ENCODE assay signal across 19 mouse cellular contexts in the genomic region with DNA sequence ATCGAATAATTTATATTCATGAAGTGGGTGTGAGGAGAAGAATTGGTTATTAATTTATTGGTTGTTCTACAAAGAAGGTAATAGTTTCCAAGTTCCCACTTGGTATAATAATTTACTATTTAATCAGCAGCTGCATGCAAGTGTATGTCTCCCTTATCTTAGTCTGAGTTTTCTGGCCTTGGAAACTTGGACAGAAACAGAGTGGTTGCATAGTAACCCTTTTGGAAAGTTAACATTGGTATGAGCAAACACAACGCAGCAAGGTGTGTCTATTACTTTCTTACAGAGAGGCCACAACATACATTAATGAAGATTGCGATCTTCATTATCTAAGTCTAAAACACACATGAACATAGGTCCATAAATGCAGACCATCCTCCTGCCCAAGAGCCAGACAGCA. TPM values are rescaled to one million over a fixed set of nuclear protein-coding genes. Genes with fewer than 3 reads are reported as not detected.
"Had no signal": no experiment of that assay in that cellular context is flagged by ENCODE, and none has a peak within 500 bp of the region (broad histone marks: within the 10 kb centered on the region; RNA-seq: fewer than 3 reads in every experiment).

No protein-coding gene starts in this region.

- DNase-seq: kidney, adult 9 months; kidney, postnatal 14 days; layer of hippocampus, adult 9-11 months; liver, embryonic 13.5 days; lung, adult 2 months; lung, postnatal 14 days; lung, postnatal 4 days; midbrain, embryonic 14.5 days; right cerebral cortex, postnatal 4 days; thymus, postnatal 25 days had no signal

- ATAC-seq: intestine, embryonic 16.5 days had no signal

- H3K36me3 ChIP-seq: liver, embryonic 13.5 days had no signal

- H3K4me3 ChIP-seq: layer of hippocampus, adult 2 months; liver, embryonic 13.5 days had no signal

- H3K4me1 ChIP-seq: liver, embryonic 13.5 days had no signal

- H3K27ac ChIP-seq: layer of hippocampus, adult 2 months; liver, embryonic 13.5 days had no signal

- H3K4me2 ChIP-seq: liver, embryonic 13.5 days; midbrain, embryonic 11.5 days had no signal

- H3K9ac ChIP-seq: liver, embryonic 13.5 days had no signal

- H3K9me3 ChIP-seq: liver, embryonic 13.5 days had no signal

- H3K27me3 ChIP-seq: liver, embryonic 13.5 days had no signal

RNA-seq across cellular contexts. Expression of gene Npvf, which starts 10.0 kb away (rescaled TPM):
- polyA plus RNA-seq: intestine, embryonic 16.5 days; large intestine, adult 2 months; limb, embryonic 11.5 days; liver, adult 2 months; liver, embryonic 13.5 days; liver, embryonic 16.5 days; lung, adult 2 months; lung, embryonic 16.5 days; midbrain, embryonic 11.5 days; neural tube, embryonic 11.5 days had no signal
